In the genomic region with DNA sequence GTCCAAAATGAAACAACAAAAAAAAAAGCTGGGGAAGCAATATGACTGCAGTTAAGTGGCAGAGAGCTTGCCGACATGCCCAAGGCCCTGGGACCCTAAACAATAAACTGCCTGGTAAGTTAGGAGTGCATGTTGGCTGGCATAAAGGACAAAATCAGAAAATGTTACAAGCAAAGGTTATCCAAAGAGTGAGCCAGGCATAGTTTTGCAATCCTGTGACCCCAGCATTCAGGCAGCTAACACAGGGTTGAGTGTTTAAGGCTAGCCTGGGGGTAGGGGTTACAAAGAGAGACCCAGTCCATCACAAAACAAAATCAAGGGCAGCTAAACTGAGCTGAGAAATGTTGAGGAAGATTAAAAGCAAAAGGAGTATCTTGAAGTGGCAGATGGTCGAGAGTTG, we compare ENCODE assay signal across 17 mouse cellular contexts. TPM values are rescaled to one million over a fixed set of nuclear protein-coding genes. Genes with fewer than 3 reads are reported as not detected.
A peak's percentile ranks its signal among the peaks of the same experiment; 100 is the strongest.
DNase-seq lines count a peak whose midpoint lies in the region; ATAC-seq and TF ChIP-seq lines count a peak whose summit lies in the region.
"Had no signal": no experiment of that assay in that cellular context is flagged by ENCODE, and none has a peak within 500 bp of the region (broad histone marks: within the 10 kb centered on the region; RNA-seq: fewer than 3 reads in every experiment).

No protein-coding gene starts in this region.

- no peak overlapping the region for H3K4me3 ChIP-seq in hindbrain, embryonic 14.5 days (replicated peaks; ENCODE audit: low read length)
- no peak overlapping the region for H3K4me3 ChIP-seq in hindbrain, embryonic 12.5 days
- no peak overlapping the region for H3K4me3 ChIP-seq in midbrain, embryonic 15.5 days
- H3K4me3 ChIP-seq in midbrain, embryonic 11.5 days (ENCODE audit: low read depth, low read length), result no peak overlapping the region
- H3K4me3 ChIP-seq in myocyte, result peak overlapping the region; percentile 96

- H3K9ac ChIP-seq in hindbrain, embryonic 14.5 days, result no peak overlapping the region
- no peak overlapping the region for H3K9ac ChIP-seq in hindbrain, embryonic 12.5 days
- no peak overlapping the region for H3K9ac ChIP-seq in midbrain, embryonic 15.5 days
- no peak overlapping the region for H3K9ac ChIP-seq in midbrain, embryonic 11.5 days (ENCODE audit: low read length)

- H3K36me3 ChIP-seq in hindbrain, embryonic 14.5 days (replicated peaks; ENCODE audit: control insufficient read depth, insufficient read depth), result peaks cover 6% of the 10 kb centered on the region
- peaks cover 3% of the 10 kb centered on the region; the same call in 1 of the 2 replicates for H3K36me3 ChIP-seq in hindbrain, embryonic 12.5 days
- H3K36me3 ChIP-seq in midbrain, embryonic 15.5 days (replicated peaks), result no peaks in the 10 kb centered on the region
- H3K36me3 ChIP-seq in midbrain, embryonic 11.5 days (ENCODE audit: control insufficient read depth, insufficient read depth, low read length), result no peaks in the 10 kb centered on the region
- H3K36me3 ChIP-seq in myocyte (ENCODE audit: control insufficient read depth, insufficient read depth), result peaks cover 10% of the 10 kb centered on the region

- intact Hi-C loops in left cerebral cortex, postnatal 14 days (cut with DNase I), result no loop called here

- H3K4me2 ChIP-seq in hindbrain, embryonic 14.5 days (replicated peaks), result 0 out of 2 replicates have a peak overlapping the region, but pooled peaks have one; percentile 91
- no peak overlapping the region for H3K4me2 ChIP-seq in hindbrain, embryonic 12.5 days (replicated peaks)
- 0 out of 2 replicates have a peak overlapping the region, but pooled peaks have one; percentile 90 for H3K4me2 ChIP-seq in midbrain, embryonic 15.5 days
- no peak overlapping the region for H3K4me2 ChIP-seq in midbrain, embryonic 11.5 days
- H3K4me2 ChIP-seq in myocyte (ENCODE audit: low read depth), result no peak overlapping the region

- peak; percentile 34 for DNase-seq in adrenal gland, postnatal 10 days
- no peak for DNase-seq in adrenal gland, adult 18-20 months (ENCODE audit: low spot score in 2 of 2)
- DNase-seq in hindbrain, embryonic 14.5 days (ENCODE audit: low spot score), result no peak
- DNase-seq in midbrain, embryonic 11.5 days (ENCODE audit: low spot score, missing footprints), result no peak
- DNase-seq in left cerebral cortex, postnatal 14 days (ENCODE audit: low spot score in 2 of 2), result no peak
- DNase-seq: cerebellum, adult 9-10 months; heart, postnatal 10 days; kidney, adult 18-20 months; kidney, postnatal 36 days; lung, adult 18-20 months; lung, postnatal 4 days; right cerebral cortex, adult 18-20 months had no signal

- no peak for TF ChIP-seq POLR2A in myocyte (IDR thresholded peaks at IDR 0.05; ENCODE audit: insufficient read length, low read depth)

- no peak for ATAC-seq in hindbrain, embryonic 14.5 days (ENCODE audit: low FRiP score)
- no peak for ATAC-seq in hindbrain, embryonic 12.5 days (ENCODE audit: low FRiP score)
- ATAC-seq in midbrain, embryonic 15.5 days (replicated peaks), result no peak
- ATAC-seq in midbrain, embryonic 11.5 days (ENCODE audit: low FRiP score), result no peak

- no peak overlapping the region for H3ac ChIP-seq in myocyte (ENCODE audit: control insufficient read depth, insufficient read length)

- H3K27me3 ChIP-seq in hindbrain, embryonic 14.5 days (ENCODE audit: control insufficient read depth, insufficient read depth, low read length), result no peaks in the 10 kb centered on the region
- H3K27me3 ChIP-seq in hindbrain, embryonic 12.5 days, result no peaks in the 10 kb centered on the region
- H3K27me3 ChIP-seq in midbrain, embryonic 15.5 days (replicated peaks), result no peaks in the 10 kb centered on the region
- H3K27me3 ChIP-seq in midbrain, embryonic 11.5 days (ENCODE audit: control insufficient read depth, insufficient read depth, low read length), result no peaks in the 10 kb centered on the region
- H3K27me3 ChIP-seq in myocyte (ENCODE audit: control insufficient read depth, insufficient read depth, insufficient read length), result no peaks in the 10 kb centered on the region

- H3K9me3 ChIP-seq in hindbrain, embryonic 14.5 days (ENCODE audit: control insufficient read depth, low read length), result no peaks in the 10 kb centered on the region
- no peaks in the 10 kb centered on the region for H3K9me3 ChIP-seq in hindbrain, embryonic 12.5 days (replicated peaks)
- no peaks in the 10 kb centered on the region for H3K9me3 ChIP-seq in midbrain, embryonic 15.5 days
- H3K9me3 ChIP-seq in midbrain, embryonic 11.5 days (ENCODE audit: control insufficient read depth, low read length), result no peaks in the 10 kb centered on the region
- H3K9me3 ChIP-seq: midbrain, embryonic 12.5 days had no signal

- H3K27ac ChIP-seq in hindbrain, embryonic 14.5 days, result no peak overlapping the region
- no peak overlapping the region for H3K27ac ChIP-seq in hindbrain, embryonic 12.5 days
- H3K27ac ChIP-seq in midbrain, embryonic 15.5 days, result no peak overlapping the region
- no peak overlapping the region for H3K27ac ChIP-seq in midbrain, embryonic 11.5 days (ENCODE audit: low read depth, low read length)

- peaks cover 21% of the 10 kb centered on the region for H3K4me1 ChIP-seq in hindbrain, embryonic 14.5 days (replicated peaks; ENCODE audit: control insufficient read depth, insufficient read depth, low read length)
- peaks cover 27% of the 10 kb centered on the region for H3K4me1 ChIP-seq in hindbrain, embryonic 12.5 days
- H3K4me1 ChIP-seq in midbrain, embryonic 15.5 days, result peaks cover 24% of the 10 kb centered on the region
- H3K4me1 ChIP-seq in midbrain, embryonic 11.5 days (ENCODE audit: control insufficient read depth, insufficient read depth, low read length), result peaks cover 15% of the 10 kb centered on the region

- H3K79me2 ChIP-seq in myocyte (ENCODE audit: control insufficient read depth, insufficient read depth), result peaks cover 28% of the 10 kb centered on the region

- 79% methylated on average over 2 of the region's 2 CpGs for WGBS in hindbrain, embryonic 14.5 days
- WGBS in hindbrain, embryonic 12.5 days, result 79% methylated on average over 2 of the region's 2 CpGs
- 75% methylated on average over 2 of the region's 2 CpGs for WGBS in midbrain, embryonic 15.5 days
- WGBS in midbrain, embryonic 11.5 days, result 79% methylated on average over 2 of the region's 2 CpGs

TF ChIP-seq in myocyte, 11 proteins besides CTCF, POLR2A, EP300 and RAD21 (continues in another document):
- TF ChIP-seq SRF (IDR thresholded peaks at IDR 0.05; ENCODE audit: control insufficient read depth, insufficient read length, low read depth) (no peak), MAX (IDR thresholded peaks at IDR 0.05; ENCODE audit: low read depth) (no peak)

RNA-seq across cellular contexts. Expression of a gene that starts 0.9 kb away (rescaled TPM):
- total RNA-seq in adrenal gland, postnatal 10 days (2021), result 10 to 100 TPM; 13.8 to 18.9 TPM
- 10 to 100 TPM in 1 of 2 experiments, 1 to 10 TPM in 1; 6.8 to 14.0 TPM for total RNA-seq in adrenal gland, adult 18-20 months (2021)
- polyA plus RNA-seq in hindbrain, embryonic 14.5 days (2014; fragmentation: Nextera tagmentation; extraction: Ambion mirVana), result 1.4 and 1.9 TPM in 2 replicates
- polyA plus RNA-seq in hindbrain, embryonic 12.5 days (2016; fragmentation: Nextera tagmentation; extraction: Ambion mirVana), result 0.99 and 1.4 TPM in 2 replicates
- polyA plus RNA-seq in midbrain, embryonic 15.5 days (2015; fragmentation: Nextera tagmentation; extraction: Ambion mirVana), result 1.0 and 1.7 TPM in 2 replicates
- 1.3 TPM in 2 replicates for polyA plus RNA-seq in midbrain, embryonic 11.5 days (2014; fragmentation: Nextera tagmentation; extraction: Ambion mirVana)
- polyA plus RNA-seq in myocyte (2012; fragmentation: generic; extraction: Trizol), result 1.1 TPM
- total RNA-seq in left cerebral cortex, postnatal 14 days (2021), result 1 to 10 TPM; 1.4 to 1.6 TPM
- total RNA-seq: granulocyte monocyte progenitor cell, adult 5-6 weeks had no signal

RNA-seq across cellular contexts. Expression of a gene that starts 1.3 kb away (rescaled TPM):
- total RNA-seq in adrenal gland, postnatal 10 days (2021), result 100 to 1,000 TPM; 156 to 176 TPM
- total RNA-seq in adrenal gland, adult 18-20 months (2021), result 100 to 1,000 TPM; 153 to 212 TPM
- polyA plus RNA-seq in hindbrain, embryonic 14.5 days (2014; fragmentation: Nextera tagmentation; extraction: Ambion mirVana), result 4.9 and 6.8 TPM in 2 replicates
- polyA plus RNA-seq in hindbrain, embryonic 12.5 days (2016; fragmentation: Nextera tagmentation; extraction: Ambion mirVana), result 2.3 and 3.0 TPM in 2 replicates
- 1.9 TPM in 2 replicates for polyA plus RNA-seq in midbrain, embryonic 15.5 days (2015; fragmentation: Nextera tagmentation; extraction: Ambion mirVana)
- 6.1 and 7.1 TPM in 2 replicates for polyA plus RNA-seq in midbrain, embryonic 11.5 days (2014; fragmentation: Nextera tagmentation; extraction: Ambion mirVana)
- polyA plus RNA-seq in myocyte (2012; fragmentation: generic; extraction: Trizol), result 96.3 TPM
- 10 to 100 TPM; 43.9 to 46.0 TPM for total RNA-seq in left cerebral cortex, postnatal 14 days (2021)

RNA-seq across cellular contexts. Expression of a gene that starts 11.1 kb away (rescaled TPM):
- total RNA-seq in adrenal gland, postnatal 10 days (2021), result 10 to 100 TPM; 34.3 to 43.8 TPM
- total RNA-seq in adrenal gland, adult 18-20 months (2021), result 10 to 100 TPM; 43.7 to 54.7 TPM
- polyA plus RNA-seq in hindbrain, embryonic 14.5 days (2014; fragmentation: Nextera tagmentation; extraction: Ambion mirVana), result 24.2 and 26.1 TPM in 2 replicates
- polyA plus RNA-seq in hindbrain, embryonic 12.5 days (2016; fragmentation: Nextera tagmentation; extraction: Ambion mirVana), result 15.2 and 15.7 TPM in 2 replicates
- 23.5 and 25.0 TPM in 2 replicates for polyA plus RNA-seq in midbrain, embryonic 15.5 days (2015; fragmentation: Nextera tagmentation; extraction: Ambion mirVana)
- 6.6 and 6.7 TPM in 2 replicates for polyA plus RNA-seq in midbrain, embryonic 11.5 days (2014; fragmentation: Nextera tagmentation; extraction: Ambion mirVana)
- polyA plus RNA-seq in myocyte (2012; fragmentation: generic; extraction: Trizol), result 11.9 TPM
- 100 to 1,000 TPM; 217 to 223 TPM for total RNA-seq in left cerebral cortex, postnatal 14 days (2021)

RNA-seq across cellular contexts. Expression of a gene that starts 29.8 kb away (rescaled TPM):
- total RNA-seq in adrenal gland, postnatal 10 days (2021), result 10 to 100 TPM; 66.5 to 72.6 TPM
- total RNA-seq in adrenal gland, adult 18-20 months (2021), result 10 to 100 TPM; 70.4 to 91.3 TPM
- polyA plus RNA-seq in hindbrain, embryonic 14.5 days (2014; fragmentation: Nextera tagmentation; extraction: Ambion mirVana), result 94.8 and 115 TPM in 2 replicates
- polyA plus RNA-seq in hindbrain, embryonic 12.5 days (2016; fragmentation: Nextera tagmentation; extraction: Ambion mirVana), result 143 and 144 TPM in 2 replicates
- polyA plus RNA-seq in midbrain, embryonic 15.5 days (2015; fragmentation: Nextera tagmentation; extraction: Ambion mirVana), result 171 and 173 TPM in 2 replicates
- 138 and 139 TPM in 2 replicates for polyA plus RNA-seq in midbrain, embryonic 11.5 days (2014; fragmentation: Nextera tagmentation; extraction: Ambion mirVana)
- 52.4 TPM for polyA plus RNA-seq in myocyte (2012; fragmentation: generic; extraction: Trizol)
- total RNA-seq in left cerebral cortex, postnatal 14 days (2021), result 10 to 100 TPM; 53.5 to 53.8 TPM

RNA-seq across cellular contexts. Expression of a gene that starts 42.0 kb away (rescaled TPM):
- total RNA-seq in adrenal gland, postnatal 10 days (2021), result 100 to 1,000 TPM in 1 of 2 experiments, 10 to 100 TPM in 1; 89.5 to 224 TPM
- 10 to 100 TPM; 29.0 to 44.2 TPM for total RNA-seq in adrenal gland, adult 18-20 months (2021)
- polyA plus RNA-seq in hindbrain, embryonic 14.5 days (2014; fragmentation: Nextera tagmentation; extraction: Ambion mirVana), result 6.4 and 7.8 TPM in 2 replicates
- polyA plus RNA-seq in hindbrain, embryonic 12.5 days (2016; fragmentation: Nextera tagmentation; extraction: Ambion mirVana), result 14.9 and 18.5 TPM in 2 replicates
- 8.0 and 8.3 TPM in 2 replicates for polyA plus RNA-seq in midbrain, embryonic 15.5 days (2015; fragmentation: Nextera tagmentation; extraction: Ambion mirVana)
- 13.8 and 14.3 TPM in 2 replicates for polyA plus RNA-seq in midbrain, embryonic 11.5 days (2014; fragmentation: Nextera tagmentation; extraction: Ambion mirVana)
- polyA plus RNA-seq in myocyte (2012; fragmentation: generic; extraction: Trizol), result 1,792 TPM
- total RNA-seq in left cerebral cortex, postnatal 14 days (2021), result 1 to 10 TPM; 8.3 to 8.6 TPM

Comparison
In these comparisons a context has a peak if more than half of its experiments do, and no peak if none do; other contexts are left out.
1. H3K4me2 ChIP-seq: peak in hindbrain, embryonic 14.5 days (single experiment) and midbrain, embryonic 15.5 days (single experiment); none in hindbrain, embryonic 12.5 days (single experiment), midbrain, embryonic 11.5 days (single experiment) and myocyte (single experiment).
2. RNA of a gene that starts 1.3 kb away (polyA plus RNA-seq): 96.3 TPM in myocyte (single experiment); 6.1 to 7.1 TPM in midbrain, embryonic 11.5 days, 4.9 to 6.8 TPM in hindbrain, embryonic 14.5 days, 2.3 to 3.0 TPM in hindbrain, embryonic 12.5 days and 1.9 TPM in midbrain, embryonic 15.5 days; every median in the first group is over 10 times any median in the second.